Mouse (Mus musculus) adrenal gland, postnatal 0 days (tissue): ENCODE results near the gene Olfr68. TPM values are rescaled to one million over a fixed set of nuclear protein-coding genes. Genes with fewer than 3 reads are reported as not detected.

Source experiments
- polyA plus RNA-seq: library from polyadenylated mRNA; unstranded; fragments of >200 nt; fragmentation: Nextera tagmentation; extraction: Ambion mirVana; gene quantifications from 2 replicates; pipeline ENCODE4 v1.2.1, GENCODE M21; 2015

Olfr68 gene
- not detected in 2 replicates for polyA plus RNA-seq

GRCm38 (mm10) chr7:103779598-103779997 lies at the start of gene Olfr68:
Olfr68 (minus strand) TSS chr7:103779698.

GRCm38 (mm10) chr7:103827808-103828207 lies 48.3 kb upstream of the Olfr68 start, which contains the start of gene Hbb-bs:
Hbb-bs (minus strand) TSS chr7:103828096.

DNA sequence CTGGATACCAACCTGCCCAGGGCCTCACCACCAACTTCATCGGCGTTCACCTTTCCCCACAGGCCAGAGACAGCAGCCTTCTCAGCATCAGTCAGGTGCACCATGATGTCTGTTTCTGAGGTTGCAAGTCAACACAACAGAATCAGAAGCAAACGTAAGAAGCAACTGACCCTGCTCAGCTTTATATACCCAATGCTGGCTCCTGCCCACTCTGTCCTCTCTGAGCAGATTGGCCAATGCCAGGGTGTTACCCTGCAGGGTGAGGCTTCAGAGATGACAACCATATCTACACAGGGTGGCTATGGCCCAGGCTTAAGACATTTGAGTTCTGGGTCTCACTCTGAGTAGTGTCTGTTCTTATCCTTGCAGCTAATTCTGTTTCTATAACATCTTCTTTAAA lies 34.3 kb upstream of the Olfr68 start, which contains the start of gene Hbb-bt:
Hbb-bt (minus strand) TSS at position 231 of the 400 bp plus-strand sequence.

GRCm38 (mm10) chr7:103791721-103792120 lies 12.2 kb upstream of the Olfr68 start, which contains the start of gene Olfr67:
Olfr67 (minus strand) TSS chr7:103791821.

GRCm38 (mm10) chr7:103771494-103771893 lies 8.0 kb downstream of the Olfr68 start, which contains the start of gene Olfr69:
Olfr69 (minus strand) TSS chr7:103771594.

DNA sequence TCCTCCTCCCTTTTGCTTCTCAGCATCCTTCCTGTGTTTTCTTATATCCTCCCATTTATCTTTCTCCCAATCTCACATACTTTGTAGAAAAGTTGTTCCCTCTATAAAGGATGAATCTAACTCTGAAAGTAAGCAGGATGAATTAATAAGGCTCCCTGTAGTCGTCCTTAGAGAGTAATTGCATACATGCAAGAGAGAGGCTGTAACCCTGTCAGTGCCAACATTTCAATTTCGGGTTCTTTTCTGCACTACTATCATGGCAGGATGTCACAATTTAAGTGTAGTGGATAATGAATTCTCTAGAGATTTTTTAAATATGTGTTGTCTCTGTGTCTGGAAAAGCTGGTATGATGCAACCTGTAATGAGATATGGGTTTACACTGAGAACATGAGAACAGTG lies 22.3 kb downstream of the Olfr68 start, which contains the start of gene Olfr630:
Olfr630 (minus strand) TSS at position 101 of the 400 bp plus-strand sequence.

GRCm38 (mm10) chr7:103744843-103745242 lies 34.7 kb downstream of the Olfr68 start, which contains the start of gene Olfr629:
Olfr629 (minus strand) TSS chr7:103744943.

DNA sequence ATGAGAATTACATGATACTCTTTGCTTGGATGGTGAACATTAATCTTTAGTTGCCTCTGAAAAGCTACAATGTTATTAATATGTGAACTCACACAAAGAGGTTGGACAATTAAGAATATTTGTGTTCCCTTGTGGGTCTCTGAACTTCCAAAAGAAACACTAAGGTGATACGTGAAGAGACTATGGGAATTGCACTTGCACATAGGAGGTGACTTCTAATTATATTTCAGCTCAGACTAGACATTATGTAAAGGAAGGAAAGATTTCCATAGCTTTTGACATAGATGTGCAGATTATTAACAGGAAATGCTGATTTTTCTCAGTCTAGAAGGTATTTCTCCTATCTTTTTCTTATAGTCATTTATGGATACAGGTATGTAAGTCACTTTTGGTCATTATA lies 49.4 kb downstream of the Olfr68 start, which contains the start of gene Olfr628:
Olfr628 (plus strand) TSS at position 301 of the 400 bp plus-strand sequence.

Other genes starting within 250 kb of the Olfr68 start
- gene Olfr612, start 237.0 kb downstream of the Olfr68 start, polyA plus RNA-seq = not detected in 2 replicates
- not detected in 2 replicates for gene Olfr613, start 231.6 kb downstream of the Olfr68 start, polyA plus RNA-seq
- gene Olfr615, start 223.6 kb downstream of the Olfr68 start, polyA plus RNA-seq = not detected in 2 replicates
- gene Olfr616, start 210.6 kb downstream of the Olfr68 start, polyA plus RNA-seq = not detected in 2 replicates
- not detected in 2 replicates for gene Olfr617, start 206.6 kb downstream of the Olfr68 start, polyA plus RNA-seq
- not detected in 2 replicates for gene Olfr618, start 189.6 kb downstream of the Olfr68 start, polyA plus RNA-seq
- gene Olfr619, start 179.1 kb downstream of the Olfr68 start, polyA plus RNA-seq = not detected in 2 replicates
- gene Olfr620, start 167.2 kb downstream of the Olfr68 start, polyA plus RNA-seq = not detected in 2 replicates
- gene Olfr622, start 137.0 kb downstream of the Olfr68 start, polyA plus RNA-seq = not detected in 2 replicates
- gene Olfr623, start 116.0 kb downstream of the Olfr68 start, polyA plus RNA-seq = not detected in 2 replicates
- gene Olfr624, start 108.5 kb downstream of the Olfr68 start, polyA plus RNA-seq = 0.06 TPM in 1 of 2 replicates, not detected in the other
- gene Olfr625-ps1, start 97.0 kb downstream of the Olfr68 start, polyA plus RNA-seq = not detected in 2 replicates
- not detected in 2 replicates for gene Olfr243, start 65.0 kb downstream of the Olfr68 start, polyA plus RNA-seq
- gene Olfr628, start 49.3 kb downstream of the Olfr68 start, polyA plus RNA-seq = not detected in 2 replicates
- gene Olfr629, start 34.8 kb downstream of the Olfr68 start, polyA plus RNA-seq = not detected in 2 replicates
- not detected in 2 replicates for gene Olfr630, start 22.4 kb downstream of the Olfr68 start, polyA plus RNA-seq
- not detected in 2 replicates for gene Olfr69, start 8.1 kb downstream of the Olfr68 start, polyA plus RNA-seq
- gene Olfr67, start 12.1 kb upstream of the Olfr68 start, polyA plus RNA-seq = not detected in 2 replicates
- gene Hbb-bt, start 34.3 kb upstream of the Olfr68 start, polyA plus RNA-seq = 3,147 and 3,744 TPM in 2 replicates
- 10,926 and 17,452 TPM in 2 replicates for gene Hbb-bs, start 48.4 kb upstream of the Olfr68 start, polyA plus RNA-seq
- gene Hbb-bh2, start 60.8 kb upstream of the Olfr68 start, polyA plus RNA-seq = not detected in 2 replicates
- gene Hbb-bh1, start 63.5 kb upstream of the Olfr68 start, polyA plus RNA-seq = 0.39 TPM in 1 of 2 replicates, not detected in the other
- gene Hbb-y, start 73.5 kb upstream of the Olfr68 start, polyA plus RNA-seq = 2.0 and 5.8 TPM in 2 replicates
- gene Olfr66, start 106.6 kb upstream of the Olfr68 start, polyA plus RNA-seq = not detected in 2 replicates
- gene Olfr64, start 114.8 kb upstream of the Olfr68 start, polyA plus RNA-seq = not detected in 2 replicates
- gene Olfr65, start 123.8 kb upstream of the Olfr68 start, polyA plus RNA-seq = not detected in 2 replicates
- not detected in 2 replicates for gene Olfr631, start 149.1 kb upstream of the Olfr68 start, polyA plus RNA-seq
- not detected in 2 replicates for gene Olfr632, start 154.6 kb upstream of the Olfr68 start, polyA plus RNA-seq
- not detected in 2 replicates for gene Olfr633, start 164.7 kb upstream of the Olfr68 start, polyA plus RNA-seq
- gene Olfr635, start 191.5 kb upstream of the Olfr68 start, polyA plus RNA-seq = not detected in 2 replicates
- gene Olfr638, start 219.0 kb upstream of the Olfr68 start, polyA plus RNA-seq = not detected in 2 replicates
- gene Olfr639, start 237.6 kb upstream of the Olfr68 start, polyA plus RNA-seq = not detected in 2 replicates
- gene Olfr640, start 245.9 kb upstream of the Olfr68 start, polyA plus RNA-seq = not detected in 2 replicates